Mouse (Mus musculus): ENCODE results near the gene I0C0044D17Rik. TPM values are rescaled to one million over a fixed set of nuclear protein-coding genes. Genes with fewer than 3 reads are reported as not detected.
"Not testable (repeated sequence)": the region's sequence is repeated elsewhere in the genome, so short reads cannot be mapped to it uniquely, and the experiment has no call there.

The I0C0044D17Rik gene
- polyA plus RNA-seq (2015; fragmentation: Nextera tagmentation; extraction: Ambion mirVana): not detected in 2 replicates

- ATAC-seq (ENCODE audit: insufficient number of reproducible peaks, low FRiP score, low TSS enrichment, low read depth); H3K27me3 ChIP-seq; H3K9ac ChIP-seq; H3K4me3 ChIP-seq (replicated peaks); H3K27ac ChIP-seq (replicated peaks); H3K4me1 ChIP-seq; H3K9me3 ChIP-seq (replicated peaks); H3K4me2 ChIP-seq (replicated peaks); H3K36me3 ChIP-seq: not testable (repeated sequence)
- WGBS: 92% methylated on average over 1 of the region's 1 CpGs
Measured at GRCm38 (mm10) chr4:98823740-98824139, at the start of gene I0C0044D17Rik. TSS of gene I0C0044D17Rik (minus strand) at chr4:98823840.

- peak; percentile 75 for ATAC-seq (ENCODE audit: insufficient number of reproducible peaks, low FRiP score, low TSS enrichment, low read depth)
- Histone ChIP-seq H3K4me1 (no peaks in the 10 kb centered on the region), H3K4me2 (replicated peaks) (peak overlapping the region; percentile 25), H3K36me3 (no peaks in the 10 kb centered on the region), H3K27ac (replicated peaks) (peak overlapping the region; percentile 86), H3K9me3 (replicated peaks) (no peaks in the 10 kb centered on the region), H3K4me3 (replicated peaks) (0 out of 2 replicates have a peak overlapping the region, but pooled peaks have one; percentile 6), H3K9ac (no peak overlapping the region), H3K27me3 (no peaks in the 10 kb centered on the region)
- WGBS: 37% methylated on average over 14 of the region's 14 CpGs
Measured at GRCm38 (mm10) chr4:98865386-98866237, 42.0 kb upstream of the I0C0044D17Rik start.

GRCm38 (mm10) chr4:98864546-98864945, 40.9 kb upstream of the I0C0044D17Rik start:
- no peaks in the 10 kb centered on the region for H3K9me3 ChIP-seq (replicated peaks)
- H3K4me2 ChIP-seq (replicated peaks): no peak overlapping the region
- no peaks in the 10 kb centered on the region for H3K36me3 ChIP-seq
- H3K4me3 ChIP-seq (replicated peaks): no peak overlapping the region
- H3K27me3 ChIP-seq: no peaks in the 10 kb centered on the region
- 65% methylated on average over 3 of the region's 3 CpGs for WGBS
- H3K9ac ChIP-seq: no peak overlapping the region
- H3K27ac ChIP-seq (replicated peaks): no peak overlapping the region
- H3K4me1 ChIP-seq: no peaks in the 10 kb centered on the region
- ATAC-seq (ENCODE audit: insufficient number of reproducible peaks, low FRiP score, low TSS enrichment, low read depth): no peak

- no peak overlapping the region for H3K27ac ChIP-seq (replicated peaks)
- no peaks in the 10 kb centered on the region for H3K9me3 ChIP-seq (replicated peaks)
- no peak overlapping the region for H3K4me3 ChIP-seq (replicated peaks)
- no peaks in the 10 kb centered on the region for H3K36me3 ChIP-seq
- no peak overlapping the region for H3K4me2 ChIP-seq (replicated peaks)
- H3K4me1 ChIP-seq: no peaks in the 10 kb centered on the region
- no peak for ATAC-seq (ENCODE audit: insufficient number of reproducible peaks, low FRiP score, low TSS enrichment, low read depth)
- H3K27me3 ChIP-seq: no peaks in the 10 kb centered on the region
- H3K9ac ChIP-seq: no peak overlapping the region
- 36% methylated on average over 1 of the region's 2 CpGs for WGBS
Measured at GRCm38 (mm10) chr4:98864094-98864493, 40.5 kb upstream of the I0C0044D17Rik start.

- Histone ChIP-seq H3K4me1 (no peaks in the 10 kb centered on the region), H3K4me2 (replicated peaks) (no peak overlapping the region), H3K27me3 (no peaks in the 10 kb centered on the region), H3K36me3 (no peaks in the 10 kb centered on the region), H3K9me3 (replicated peaks) (no peaks in the 10 kb centered on the region), H3K4me3 (replicated peaks) (no peak overlapping the region), H3K9ac (no peak overlapping the region), H3K27ac (replicated peaks) (no peak overlapping the region)
- 82% methylated on average over 2 of the region's 2 CpGs for WGBS
- no peak for ATAC-seq (ENCODE audit: insufficient number of reproducible peaks, low FRiP score, low TSS enrichment, low read depth)
Measured at GRCm38 (mm10) chr4:98863451-98863850, 39.8 kb upstream of the I0C0044D17Rik start.

- Histone ChIP-seq H3K9ac (no peak overlapping the region), H3K4me3 (replicated peaks) (no peak overlapping the region), H3K36me3 (no peaks in the 10 kb centered on the region), H3K27ac (replicated peaks) (peak overlapping the region; percentile 55; the same call in 1 of the 2 replicates), H3K9me3 (replicated peaks) (no peaks in the 10 kb centered on the region), H3K27me3 (no peaks in the 10 kb centered on the region), H3K4me2 (replicated peaks) (no peak overlapping the region), H3K4me1 (peaks cover 5% of the 10 kb centered on the region; the same call in 1 of the 2 replicates)
- 37% methylated on average over 4 of the region's 4 CpGs for WGBS
- no peak for ATAC-seq (ENCODE audit: insufficient number of reproducible peaks, low FRiP score, low TSS enrichment, low read depth)
Measured at GRCm38 (mm10) chr4:98858151-98858855, 34.7 kb upstream of the I0C0044D17Rik start.

GRCm38 (mm10) chr4:98857037-98857648, 33.5 kb upstream of the I0C0044D17Rik start:
- H3K4me2 ChIP-seq (replicated peaks): no peak overlapping the region
- H3K4me3 ChIP-seq (replicated peaks): no peak overlapping the region
- no peaks in the 10 kb centered on the region for H3K27me3 ChIP-seq
- ATAC-seq (ENCODE audit: insufficient number of reproducible peaks, low FRiP score, low TSS enrichment, low read depth): no peak
- 0 out of 2 replicates have a peak overlapping the region, but pooled peaks have one; percentile 6 for H3K27ac ChIP-seq (replicated peaks)
- WGBS: 68% methylated on average over 11 of the region's 11 CpGs
- no peaks in the 10 kb centered on the region for H3K36me3 ChIP-seq
- no peak overlapping the region for H3K9ac ChIP-seq
- H3K4me1 ChIP-seq: peaks cover 5% of the 10 kb centered on the region; the same call in 1 of the 2 replicates
- H3K9me3 ChIP-seq (replicated peaks): no peaks in the 10 kb centered on the region

- Histone ChIP-seq H3K4me3 (replicated peaks) (no peak overlapping the region), H3K4me2 (replicated peaks) (no peak overlapping the region), H3K9ac (no peak overlapping the region), H3K36me3 (no peaks in the 10 kb centered on the region), H3K4me1 (peaks cover 5% of the 10 kb centered on the region; the same call in 1 of the 2 replicates), H3K27ac (replicated peaks) (no peak overlapping the region), H3K27me3 (no peaks in the 10 kb centered on the region), H3K9me3 (replicated peaks) (no peaks in the 10 kb centered on the region)
- ATAC-seq (ENCODE audit: insufficient number of reproducible peaks, low FRiP score, low TSS enrichment, low read depth): no peak
- WGBS: 90% methylated on average over 4 of the region's 4 CpGs
Measured at GRCm38 (mm10) chr4:98853926-98854325, 30.3 kb upstream of the I0C0044D17Rik start.

- WGBS: 64% methylated on average over 1 of the region's 1 CpGs
- not testable (repeated sequence) for H3K4me2 ChIP-seq (replicated peaks); H3K9me3 ChIP-seq (replicated peaks); H3K9ac ChIP-seq; H3K4me3 ChIP-seq (replicated peaks); H3K36me3 ChIP-seq; ATAC-seq (ENCODE audit: insufficient number of reproducible peaks, low FRiP score, low TSS enrichment, low read depth); H3K4me1 ChIP-seq; H3K27ac ChIP-seq (replicated peaks); H3K27me3 ChIP-seq
Measured at GRCm38 (mm10) chr4:98850485-98850884, 26.8 kb upstream of the I0C0044D17Rik start.

GRCm38 (mm10) chr4:98847120-98847885, 23.7 kb upstream of the I0C0044D17Rik start:
- no peaks in the 10 kb centered on the region for H3K4me1 ChIP-seq
- no peak overlapping the region for H3K4me3 ChIP-seq (replicated peaks)
- 49% methylated on average over 6 of the region's 6 CpGs for WGBS
- H3K27me3 ChIP-seq: no peaks in the 10 kb centered on the region
- no peaks in the 10 kb centered on the region for H3K9me3 ChIP-seq (replicated peaks)
- no peaks in the 10 kb centered on the region for H3K36me3 ChIP-seq
- H3K9ac ChIP-seq: no peak overlapping the region
- no peak overlapping the region for H3K4me2 ChIP-seq (replicated peaks)
- H3K27ac ChIP-seq (replicated peaks): no peak overlapping the region
- ATAC-seq (ENCODE audit: insufficient number of reproducible peaks, low FRiP score, low TSS enrichment, low read depth): no peak

All from embryonic facial prominence, embryonic 15.5 days (tissue).